Mouse (Mus musculus): ENCODE data around the gene G3bp1.

The G3bp1 gene

GRCm38 (mm10) chr11:55469048-55469843 is at the start of gene G3bp1:
G3bp1 (plus strand) TSS chr11:55469685.
- DNase-seq: peak; percentile 99 to 100

GRCm38 (mm10) chr11:55422978-55423377 is 46.5 kb upstream of the G3bp1 start, which contains the start of gene Sparc:
Sparc (minus strand) TSS chr11:55423183.
- DNase-seq: no peak

GRCm38 (mm10) chr11:55423756-55424155 is 45.7 kb upstream of the G3bp1 start:
- no peak for DNase-seq

DNA sequence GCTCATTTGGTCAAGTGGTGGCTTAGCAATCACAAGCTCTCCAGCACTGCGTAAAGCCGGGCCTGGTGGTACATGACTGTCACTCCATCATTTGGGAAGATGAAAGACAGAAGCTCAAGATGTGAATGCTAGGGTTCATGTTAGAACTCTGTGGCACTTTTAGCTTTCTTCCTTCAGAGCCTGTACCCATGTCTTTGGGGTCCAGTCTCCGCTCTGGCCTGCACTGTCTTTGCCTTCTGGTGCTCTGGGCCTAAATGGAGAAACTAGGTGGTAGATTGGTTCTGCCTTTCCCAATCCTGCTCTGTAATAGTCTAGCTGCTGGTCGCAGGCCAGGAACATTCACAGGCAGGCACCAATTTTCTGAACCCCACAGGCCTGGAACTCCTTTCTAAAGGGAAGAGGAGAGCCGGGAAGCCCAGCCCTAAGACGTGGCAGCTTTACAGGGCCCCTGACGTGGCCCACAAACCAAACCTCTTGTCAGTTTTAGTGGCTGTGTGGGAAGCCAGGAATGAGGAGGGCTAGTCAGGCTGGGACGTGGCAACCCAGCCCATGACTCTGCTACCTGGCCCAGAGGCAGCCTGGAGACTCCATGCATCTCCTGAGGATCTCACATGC is 44.6 kb upstream of the G3bp1 start:
- no peak for DNase-seq

DNA sequence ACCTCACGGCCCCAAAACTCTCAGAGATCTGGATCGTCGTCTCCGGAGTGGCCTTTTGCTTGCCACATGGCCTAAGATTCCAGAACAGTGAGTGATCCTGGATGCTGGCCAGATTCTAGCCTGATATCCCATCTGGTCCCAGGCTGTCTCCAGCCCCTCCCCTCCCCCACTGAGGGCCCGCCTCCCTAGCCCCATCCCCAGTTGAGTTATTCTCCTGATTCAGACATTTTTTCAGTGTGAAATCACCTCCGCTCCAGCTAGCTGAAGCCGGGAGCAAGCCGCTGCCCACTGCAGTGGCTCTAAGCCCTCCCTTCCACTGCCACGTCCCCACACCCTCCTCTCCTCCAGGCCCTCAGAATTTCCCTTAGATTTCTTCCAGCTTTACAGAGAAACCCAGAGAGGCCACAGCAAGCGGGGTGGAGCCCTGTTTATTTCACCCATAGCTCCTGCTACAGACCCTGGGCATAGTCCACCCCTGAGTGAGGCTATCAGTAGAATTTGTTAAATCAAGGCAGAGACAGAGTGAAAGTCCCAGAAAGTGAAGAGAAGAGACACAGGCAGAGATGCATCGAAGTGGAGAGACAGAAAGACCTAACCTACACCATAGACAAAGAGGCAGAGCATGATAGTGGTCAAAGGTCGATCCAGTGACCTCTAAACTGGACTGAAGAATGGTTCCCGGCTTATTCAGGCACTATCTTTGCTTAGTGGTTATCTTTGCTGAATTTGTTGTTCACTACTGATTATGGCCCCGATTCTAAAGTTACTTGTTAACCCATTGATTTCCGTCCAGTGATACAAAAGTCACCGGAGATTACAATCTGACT is 41.1 kb upstream of the G3bp1 start:
- no peak for DNase-seq

DNA sequence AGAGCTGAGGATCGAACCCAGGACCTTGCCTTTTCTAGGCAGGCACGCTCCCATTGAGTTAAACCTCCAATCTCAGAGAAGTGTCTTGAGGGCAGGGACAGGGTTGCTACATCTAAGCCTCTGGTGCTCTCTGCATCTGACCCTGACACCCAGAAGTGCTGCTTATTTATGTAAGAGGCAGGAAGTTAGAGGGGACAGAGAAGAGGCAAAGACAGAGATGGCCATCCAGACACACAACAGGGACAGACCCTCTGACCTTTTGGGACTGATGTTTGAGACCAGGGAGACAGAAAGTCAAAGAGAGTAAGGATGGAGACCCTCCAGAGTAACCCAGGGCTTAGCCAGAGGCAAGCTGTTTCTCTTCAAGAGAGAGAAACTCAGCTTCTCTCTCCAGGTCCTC is 39.5 kb upstream of the G3bp1 start:
- DNase-seq: no peak

DNA sequence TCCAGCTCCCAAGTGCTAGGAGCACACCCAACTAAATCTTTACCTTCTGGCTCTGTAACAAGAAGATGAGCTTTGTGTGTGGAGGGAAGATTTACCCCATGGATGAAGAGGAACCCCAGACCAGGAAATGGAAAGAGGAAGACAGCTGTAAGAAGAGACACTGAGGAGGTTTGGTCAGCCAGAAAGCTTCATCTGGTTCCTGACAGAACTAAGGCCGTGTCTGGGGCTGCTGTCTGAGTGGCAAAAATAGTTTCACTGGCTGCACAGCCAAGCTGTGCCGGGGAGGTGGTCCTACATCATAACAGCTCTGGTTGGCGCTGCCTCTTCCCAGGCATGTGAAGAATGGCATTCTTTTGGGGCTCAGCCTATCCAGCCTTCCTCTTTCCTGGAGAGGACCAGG is 36.5 kb upstream of the G3bp1 start:
- DNase-seq: no peak

GRCm38 (mm10) chr11:55436089-55436488 is 33.4 kb upstream of the G3bp1 start:
- no peak for DNase-seq

- no peak for DNase-seq
Observed at GRCm38 (mm10) chr11:55438031-55438430, 31.5 kb upstream of the G3bp1 start.

- no peak for DNase-seq
Observed at GRCm38 (mm10) chr11:55439718-55440117, 29.8 kb upstream of the G3bp1 start.

GRCm38 (mm10) chr11:55444772-55445171 is 24.7 kb upstream of the G3bp1 start:
- DNase-seq: no peak

GRCm38 (mm10) chr11:55446579-55446978 is 22.9 kb upstream of the G3bp1 start:
- DNase-seq: peak in 1 of 2 experiments; percentile 22

- no peak for DNase-seq
Observed at GRCm38 (mm10) chr11:55449531-55449930, 20.0 kb upstream of the G3bp1 start.

GRCm38 (mm10) chr11:55450311-55450710 is 19.2 kb upstream of the G3bp1 start:
- DNase-seq: no peak

DNA sequence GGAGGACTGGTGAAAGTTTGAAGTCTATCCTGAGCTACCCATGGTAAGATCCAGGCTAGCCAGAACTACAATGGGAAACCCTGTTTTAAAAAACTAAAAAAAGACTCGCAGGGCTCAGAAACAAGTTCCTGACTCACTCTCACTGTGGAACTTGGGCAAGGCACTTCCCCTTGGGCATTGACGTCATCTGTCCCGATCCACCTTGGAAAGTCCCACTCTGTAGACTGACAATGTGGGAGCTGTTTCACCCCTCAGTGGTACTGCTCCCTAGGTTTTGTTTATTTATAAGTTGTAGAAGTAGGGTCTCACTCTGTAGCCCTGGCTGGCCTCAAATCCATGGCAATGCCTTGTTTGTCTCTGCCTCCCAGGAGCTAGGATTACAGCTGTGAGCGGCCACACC is 15.8 kb upstream of the G3bp1 start:
- no peak for DNase-seq

DNA sequence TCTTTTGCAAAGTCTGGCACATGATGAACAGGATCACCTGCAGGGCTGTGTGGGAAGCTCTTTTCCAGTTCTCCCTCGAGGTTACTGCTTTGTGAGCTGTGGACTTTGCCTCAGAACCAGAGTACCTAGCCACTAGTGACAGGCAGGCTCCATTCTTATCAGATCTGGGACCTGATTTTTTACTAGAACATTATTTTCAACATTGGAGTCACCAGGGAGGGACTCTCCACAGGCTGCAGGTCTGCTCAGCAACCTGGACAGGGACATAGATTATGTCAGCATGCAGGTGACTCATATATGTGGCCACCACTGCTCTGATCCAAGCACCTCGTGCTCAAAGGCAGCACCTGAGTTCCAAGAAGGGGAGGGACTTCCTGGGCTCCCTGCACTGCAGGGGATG is 14.3 kb upstream of the G3bp1 start:
- no peak for DNase-seq

- DNase-seq: no peak
Observed at GRCm38 (mm10) chr11:55458501-55458900, 11.0 kb upstream of the G3bp1 start.

GRCm38 (mm10) chr11:55459850-55460558 is 9.5 kb upstream of the G3bp1 start:
- DNase-seq: no peak

- no peak for DNase-seq
Observed at GRCm38 (mm10) chr11:55460559-55461018, 8.9 kb upstream of the G3bp1 start.

DNA sequence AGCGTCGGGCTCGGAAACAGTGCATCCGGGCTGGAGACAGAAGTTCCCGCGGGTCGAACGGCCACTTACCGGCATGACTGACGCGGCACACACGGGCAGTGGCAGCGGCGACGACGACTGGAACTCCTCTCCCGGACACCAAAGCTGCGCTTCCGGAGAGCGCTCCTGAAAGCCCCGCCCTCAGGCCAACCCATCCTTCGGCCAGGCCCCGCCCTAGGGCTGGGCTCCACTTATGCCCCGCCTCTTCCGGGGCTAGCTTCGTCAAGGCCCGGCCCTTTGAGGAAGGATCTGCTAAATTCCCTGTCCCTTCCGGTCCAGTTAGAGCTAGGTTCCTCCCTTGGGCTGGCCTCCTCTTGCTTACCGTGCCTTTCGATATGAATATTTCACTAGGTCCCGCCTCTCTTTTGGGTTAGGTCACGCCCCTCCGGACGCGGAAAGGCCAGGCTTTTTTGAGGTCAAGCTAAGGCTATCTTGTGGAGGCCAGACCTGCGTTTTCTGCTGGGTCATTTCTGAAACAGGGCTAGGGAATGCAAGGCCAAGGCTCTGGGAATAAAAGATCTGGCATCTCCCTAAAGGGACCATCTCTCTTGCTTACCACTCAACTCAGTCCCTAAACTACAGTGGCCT is 8.4 kb upstream of the G3bp1 start, which contains the start of gene Atox1:
Atox1 (minus strand) TSS at position 221 of the 627 bp plus-strand sequence.
- DNase-seq: peak; percentile 84 to 86

DNA sequence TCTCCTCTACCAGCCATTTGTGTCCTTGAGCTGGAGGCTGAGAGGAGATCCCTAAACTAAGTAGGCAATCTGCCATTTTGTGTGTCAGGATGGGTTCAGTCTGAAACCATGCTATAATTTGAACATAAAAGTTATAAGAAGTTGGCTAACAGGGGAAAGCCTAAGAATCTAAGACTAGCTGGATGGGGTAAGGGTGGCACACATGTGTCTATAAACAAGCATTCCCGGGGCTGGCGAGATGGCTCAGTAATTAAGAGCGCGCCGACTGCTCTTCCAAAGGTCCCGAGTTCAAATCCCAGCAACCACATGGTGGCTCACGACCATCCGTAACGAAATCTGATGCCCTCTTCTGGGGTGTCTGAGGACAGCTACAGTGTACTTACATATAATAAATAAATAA is 7.3 kb upstream of the G3bp1 start:
- no peak for DNase-seq

- DNase-seq: no peak
Observed at GRCm38 (mm10) chr11:55464707-55465106, 4.8 kb upstream of the G3bp1 start.
